Mouse (Mus musculus) G1E-ER4 (cell line): ENCODE results near the gene Slc46a3. TPM values are rescaled to one million over a fixed set of nuclear protein-coding genes. Genes with fewer than 3 reads are reported as not detected.
A peak's percentile ranks its signal among the peaks of the same experiment; 100 is the strongest.

Experiments
- GATA1 ChIP-seq: IDR thresholded peaks from one replicate; pipeline ENCODE4 v1.8.0; 2012; ENCODE audit warnings: low read length, inconsistent platforms
- polyA plus RNA-seq: library from polyadenylated mRNA; stranded (reverse); fragments of >175 nt; gene quantifications from 2 replicates; pipeline ENCODE4 v1.2.3, GENCODE M21; 2012

Gene Slc46a3
- polyA plus RNA-seq, 1 experiment = 5.3 TPM

GRCm38 (mm10) chr5:147902008-147902757 lies 7.6 kb upstream of the Slc46a3 start:
- TF ChIP-seq GATA1 = no peak

- no peak for TF ChIP-seq GATA1
Observed at GRCm38 (mm10) chr5:147898968-147899549, 4.4 kb upstream of the Slc46a3 start.

GRCm38 (mm10) chr5:147898254-147898653 lies 3.6 kb upstream of the Slc46a3 start:
- TF ChIP-seq GATA1 = no peak

- TF ChIP-seq GATA1 = peak; percentile 36
Observed at GRCm38 (mm10) chr5:147895436-147896198, 1.0 kb upstream of the Slc46a3 start.

GRCm38 (mm10) chr5:147893766-147894454 lies 705 bp downstream of the Slc46a3 start:
- TF ChIP-seq GATA1 = no peak

- TF ChIP-seq GATA1 = peak; percentile 45
Observed at GRCm38 (mm10) chr5:147893143-147893542, 1.5 kb downstream of the Slc46a3 start.

GRCm38 (mm10) chr5:147892735-147893134 lies 1.9 kb downstream of the Slc46a3 start:
- TF ChIP-seq GATA1 = no peak

- TF ChIP-seq GATA1 = peak; percentile 82
Observed at GRCm38 (mm10) chr5:147888313-147889297, 6.0 kb downstream of the Slc46a3 start.

GRCm38 (mm10) chr5:147883581-147883980 lies 11.0 kb downstream of the Slc46a3 start:
- TF ChIP-seq GATA1 = no peak

GRCm38 (mm10) chr5:147879971-147880682 lies 14.5 kb downstream of the Slc46a3 start:
- TF ChIP-seq GATA1 = no peak

GRCm38 (mm10) chr5:147877520-147877919 lies 17.1 kb downstream of the Slc46a3 start:
- TF ChIP-seq GATA1 = no peak

GRCm38 (mm10) chr5:147875210-147875609 lies 19.4 kb downstream of the Slc46a3 start:
- TF ChIP-seq GATA1 = peak; percentile 38

GRCm38 (mm10) chr5:147874491-147875065 lies 20.0 kb downstream of the Slc46a3 start:
- no peak for TF ChIP-seq GATA1

GRCm38 (mm10) chr5:147871091-147871820 lies 23.4 kb downstream of the Slc46a3 start:
- TF ChIP-seq GATA1 = no peak
